Mouse (Mus musculus) spleen, adult 2 months (tissue): ENCODE data around the gene Gm11639.

ENCODE experiments used
- CTCF ChIP-seq: fragments of 200-500 bp; IDR thresholded peaks from 2 replicates; pipeline ENCODE4 v1.5.1; 2011; ENCODE audit warnings: mild to moderate bottlenecking, inconsistent platforms; ENCODE audit not compliant: insufficient read depth, insufficient read length, insufficient replicate concordance; ENCODE audit errors: extremely low read depth
- POLR2A ChIP-seq: fragments of 200-500 bp; IDR thresholded peaks from 2 replicates; pipeline ENCODE4 v1.6.1; 2011; ENCODE audit warnings: low read depth, low read length, inconsistent platforms

GRCm38 (mm10) chr11:105123986-105124385, 438.5 kb downstream of the Gm11639 start:
- TF ChIP-seq POLR2A (no peak), CTCF (peak; percentile 49; the same call in 1 of the 2 replicates)
